Mouse (Mus musculus) naive thymus-derived CD4-positive, alpha-beta T cell, adult 2 months (primary cell): ENCODE measurements around the gene Asb6.

Source experiments
- DNase-seq: peaks from one replicate; pipeline ENCODE4 v3.0.0-alpha.2; 2011; ENCODE audit warnings: low read depth

Asb6 gene

GRCm38 (mm10) chr2:30833644-30834043 lies 3.5 kb upstream of the Asb6 start:
- DNase-seq = no peak

GRCm38 (mm10) chr2:30829315-30829714 lies 818 bp downstream of the Asb6 start:
- peak; percentile 71 for DNase-seq

GRCm38 (mm10) chr2:30827749-30828475 lies 2.2 kb downstream of the Asb6 start:
- peak; percentile 98 for DNase-seq

- DNase-seq = peak; percentile 81
These were observed 3.0 kb downstream of the Asb6 start for GRCm38 (mm10) chr2:30826825-30827748.

GRCm38 (mm10) chr2:30823385-30824153 lies 6.6 kb downstream of the Asb6 start:
- DNase-seq = no peak

- no peak for DNase-seq
These were observed 7.7 kb downstream of the Asb6 start for GRCm38 (mm10) chr2:30822460-30822859.

GRCm38 (mm10) chr2:30821073-30821472 lies 9.1 kb downstream of the Asb6 start:
- DNase-seq = no peak

- no peak for DNase-seq
These were observed 10.3 kb downstream of the Asb6 start for GRCm38 (mm10) chr2:30819873-30820272.

- DNase-seq = no peak
These were observed 13.8 kb downstream of the Asb6 start for GRCm38 (mm10) chr2:30816383-30816782.

- DNase-seq = no peak
These were observed 19.6 kb downstream of the Asb6 start for GRCm38 (mm10) chr2:30810573-30810972.

GRCm38 (mm10) chr2:30809503-30809902 lies 20.6 kb downstream of the Asb6 start:
- DNase-seq = no peak

- DNase-seq = no peak
These were observed 21.9 kb downstream of the Asb6 start for GRCm38 (mm10) chr2:30808296-30808655.

- DNase-seq = peak; percentile 99
These were observed 22.4 kb downstream of the Asb6 start, which contains the start of gene Ntmt1 for GRCm38 (mm10) chr2:30807648-30808295. TSS of gene Ntmt1 (plus strand) at chr2:30807826.

- DNase-seq = no peak
These were observed 22.9 kb downstream of the Asb6 start for GRCm38 (mm10) chr2:30807147-30807647.

GRCm38 (mm10) chr2:30805983-30806382 lies 24.1 kb downstream of the Asb6 start:
- no peak for DNase-seq

- no peak for DNase-seq
These were observed 26.5 kb downstream of the Asb6 start, which contains the start of gene 1700001O22Rik for GRCm38 (mm10) chr2:30803604-30804003. TSS of gene 1700001O22Rik (minus strand) at chr2:30803661.

GRCm38 (mm10) chr2:30801067-30801852 lies 28.9 kb downstream of the Asb6 start:
- peak; percentile 58 for DNase-seq

GRCm38 (mm10) chr2:30800671-30801066 lies 29.5 kb downstream of the Asb6 start:
- no peak for DNase-seq

GRCm38 (mm10) chr2:30799456-30799855 lies 30.7 kb downstream of the Asb6 start:
- DNase-seq = no peak

GRCm38 (mm10) chr2:30796382-30796781 lies 33.8 kb downstream of the Asb6 start:
- peak; percentile 91 for DNase-seq

- no peak for DNase-seq
These were observed 34.3 kb downstream of the Asb6 start for GRCm38 (mm10) chr2:30795889-30796275.
